Mouse (Mus musculus) monocyte, adult 5-6 weeks (primary cell): Measurements from ENCODE around the gene Fam205c. TPM values are rescaled to one million over a fixed set of nuclear protein-coding genes. Genes with fewer than 3 reads are reported as not detected.
"Not testable (repeated sequence)": the region's sequence is repeated elsewhere in the genome, so short reads cannot be mapped to it uniquely, and the experiment has no call there.

Experiments used
- ATAC-seq: fragments of 153-309, 156-312 bp; replicated peaks from 2 replicates; pipeline ENCODE4 v1.8.0; 2017; ENCODE audit warnings: mild to moderate bottlenecking; ENCODE audit not compliant: low TSS enrichment, insufficient number of reproducible peaks, severe bottlenecking, poor library complexity, low FRiP score
- total RNA-seq: library from RNA; stranded (forward); fragments of 200-1000, 200-491, 200-594 nt; gene quantifications from 3 replicates; pipeline ENCODE4 v1.2.3, GENCODE M21; 2017

Fam205c gene
- total RNA-seq, 1 experiment from 2014 or later, result not detected

- ATAC-seq, result no peak
Measured at GRCm38 (mm10) chr4:42880677-42880948, 6.6 kb upstream of the Fam205c start.

- 0 out of 2 replicates have a peak, but pooled peaks have one; percentile 22 for ATAC-seq
Measured at GRCm38 (mm10) chr4:42879829-42880676, 6.0 kb upstream of the Fam205c start.

GRCm38 (mm10) chr4:42877657-42878056 lies 3.6 kb upstream of the Fam205c start:
- no peak for ATAC-seq

GRCm38 (mm10) chr4:42876586-42877291 lies 2.7 kb upstream of the Fam205c start:
- peak; percentile 78; the same call in 1 of the 2 replicates for ATAC-seq

- no peak for ATAC-seq
Measured at GRCm38 (mm10) chr4:42872746-42873435, 1.1 kb downstream of the Fam205c start.

GRCm38 (mm10) chr4:42872151-42872550 lies 1.9 kb downstream of the Fam205c start:
- no peak for ATAC-seq

- no peak for ATAC-seq
Measured at GRCm38 (mm10) chr4:42870748-42871147, 3.3 kb downstream of the Fam205c start.

- no peak for ATAC-seq
Measured at GRCm38 (mm10) chr4:42868193-42868592, 5.8 kb downstream of the Fam205c start.

GRCm38 (mm10) chr4:42867390-42867789 lies 6.6 kb downstream of the Fam205c start:
- ATAC-seq, result no peak

GRCm38 (mm10) chr4:42863487-42863886 lies 10.5 kb downstream of the Fam205c start:
- ATAC-seq, result not testable (repeated sequence)

- not testable (repeated sequence) for ATAC-seq
Measured at GRCm38 (mm10) chr4:42860483-42860882, 13.6 kb downstream of the Fam205c start.

GRCm38 (mm10) chr4:42856671-42857070 lies 17.4 kb downstream of the Fam205c start, which contains the start of gene Gm12394:
Gene Gm12394, minus strand, starts transcription at chr4:42856771.
- not testable (repeated sequence) for ATAC-seq

- not testable (repeated sequence) for ATAC-seq
Measured at GRCm38 (mm10) chr4:42853788-42854187, 20.2 kb downstream of the Fam205c start, which contains the start of gene Fam205a1. Gene Fam205a1, minus strand, starts transcription at chr4:42853888.

Other genes starting within 250 kb of the Fam205c start
- not detected in 3 replicates for gene Gm2564, start 244.5 kb downstream of the Fam205c start, total RNA-seq
- gene Ccl27b, start 219.0 kb downstream of the Fam205c start, total RNA-seq, result not detected in 3 replicates
- gene Il11ra2, start 212.3 kb downstream of the Fam205c start, total RNA-seq, result not detected in 3 replicates
- not detected in 3 replicates for gene 4930578G10Rik, start 138.7 kb downstream of the Fam205c start, total RNA-seq
- not detected in 3 replicates for gene Ccl19, start 117.7 kb downstream of the Fam205c start, total RNA-seq
- not detected in 3 replicates for gene Ccl21a, start 100.2 kb downstream of the Fam205c start, total RNA-seq
- not detected in 3 replicates for gene Fam205a1, start 20.3 kb downstream of the Fam205c start, total RNA-seq
- gene Gm12394, start 17.5 kb downstream of the Fam205c start, total RNA-seq, result not detected in 3 replicates
- 0.10 TPM in 1 of 3 replicates, not detected in the others for gene Phf24, start 42.4 kb upstream of the Fam205c start, total RNA-seq
- gene Dnajb5, start 75.6 kb upstream of the Fam205c start, total RNA-seq, result 2.5 to 10.0 TPM (median 6.9 TPM) in 3 replicates
- gene 1700022I11Rik, start 95.4 kb upstream of the Fam205c start, total RNA-seq, result 1.4 TPM in 1 of 3 replicates, not detected in the others
- gene Vcp, start 126.3 kb upstream of the Fam205c start, total RNA-seq, result 146 to 168 TPM (median 150 TPM) in 3 replicates
- 5.3 to 25.3 TPM (median 11.4 TPM) in 3 replicates for gene Fancg, start 136.3 kb upstream of the Fam205c start, total RNA-seq
- 3.6 to 7.5 TPM (median 7.3 TPM) in 3 replicates for gene Pigo, start 151.6 kb upstream of the Fam205c start, total RNA-seq
- gene Stoml2, start 157.5 kb upstream of the Fam205c start, total RNA-seq, result 60.2 to 116 TPM (median 66.7 TPM) in 3 replicates
- gene Fam214b, start 172.0 kb upstream of the Fam205c start, total RNA-seq, result 35.6 to 52.9 TPM (median 38.9 TPM) in 3 replicates
- gene Unc13b, start 184.7 kb upstream of the Fam205c start, total RNA-seq, result 0.78 to 3.3 TPM (median 1.7 TPM) in 3 replicates